Mouse (Mus musculus) hindbrain, embryonic 10.5 days (tissue): Measurements from ENCODE around the gene Ubr4. TPM values are rescaled to one million over a fixed set of nuclear protein-coding genes. Genes with fewer than 3 reads are reported as not detected.
"Not testable (repeated sequence)": the region's sequence is repeated elsewhere in the genome, so short reads cannot be mapped to it uniquely, and the experiment has no call there.

Experiments used
- DNase-seq: peaks from one replicate; pipeline ENCODE4 v3.0.0-alpha.2; 2017; ENCODE audit warnings: low spot score
- H3K27ac ChIP-seq: fragments of 300-500 bp; sonication (generic); 2 replicates; pipeline ENCODE4 v1.5.1; 2016; ENCODE audit warnings: mild to moderate bottlenecking, moderate library complexity
- H3K27me3 ChIP-seq: fragments of 300-500 bp; sonication (generic); 2 replicates; pipeline ENCODE4 v1.6.1; 2016; ENCODE audit warnings: mild to moderate bottlenecking; ENCODE audit not compliant: poor library complexity, insufficient read depth, severe bottlenecking
- H3K36me3 ChIP-seq: fragments of 300-500 bp; sonication (generic); 2 replicates; pipeline ENCODE4 v1.6.1; 2016; ENCODE audit warnings: mild to moderate bottlenecking, moderate library complexity
- H3K4me1 ChIP-seq: fragments of 300-500 bp; sonication (generic); replicated peaks from 2 replicates; pipeline ENCODE4 v1.6.1; 2016; ENCODE audit warnings: mild to moderate bottlenecking
- H3K4me3 ChIP-seq: fragments of 300-500 bp; sonication (generic); 2 replicates; pipeline ENCODE4 v1.5.1; 2016; ENCODE audit warnings: mild to moderate bottlenecking, moderate library complexity
- H3K9me3 ChIP-seq: fragments of 300-500 bp; sonication (generic); 2 replicates; pipeline ENCODE4 v1.6.1; 2016; ENCODE audit warnings: mild to moderate bottlenecking, moderate library complexity
- WGBS: fragments of 180-500 bp; shearing (Covaris S2); methylation state at CpG from one replicate; pipeline ENCODE4 v1.1.7; 2016; 5-methylcytosine and 5-hydroxymethylcytosine counted together
- polyA plus RNA-seq: library from polyadenylated mRNA; unstranded; fragments of >200 nt; fragmentation: Nextera tagmentation; extraction: Ambion mirVana; gene quantifications from 2 replicates; pipeline ENCODE4 v1.2.1, GENCODE M21; 2016

The Ubr4 gene
- polyA plus RNA-seq, 1 experiment from 2014 or later, result 64.3 TPM

- H3K27me3 ChIP-seq, result no peaks in the 10 kb centered on the region
- WGBS, result 92% methylated on average over 4 of the region's 4 CpGs
- no peak overlapping the region for H3K27ac ChIP-seq
- H3K9me3 ChIP-seq, result no peaks in the 10 kb centered on the region
- no peak overlapping the region for H3K4me3 ChIP-seq
- DNase-seq, result no peak
- H3K4me1 ChIP-seq, result no peaks in the 10 kb centered on the region
- peaks cover 98% of the 10 kb centered on the region for H3K36me3 ChIP-seq
Measured at GRCm38 (mm10) chr4:139373130-139373529, 20.7 kb downstream of the Ubr4 start.

- no peak overlapping the region for H3K27ac ChIP-seq
- H3K9me3 ChIP-seq, result no peaks in the 10 kb centered on the region
- H3K36me3 ChIP-seq, result peaks cover 95% of the 10 kb centered on the region
- no peak for DNase-seq
- H3K27me3 ChIP-seq, result no peaks in the 10 kb centered on the region
- no peak overlapping the region for H3K4me3 ChIP-seq
- no peaks in the 10 kb centered on the region for H3K4me1 ChIP-seq
- WGBS, result 93% methylated on average over 10 of the region's 10 CpGs
Measured at GRCm38 (mm10) chr4:139373531-139373930, 21.1 kb downstream of the Ubr4 start.

GRCm38 (mm10) chr4:139379719-139380118 is 27.3 kb downstream of the Ubr4 start:
- peaks cover 35% of the 10 kb centered on the region for H3K36me3 ChIP-seq
- H3K27ac ChIP-seq, result peak overlapping the region; percentile 87
- no peak for DNase-seq
- H3K9me3 ChIP-seq, result no peaks in the 10 kb centered on the region
- no peaks in the 10 kb centered on the region for H3K27me3 ChIP-seq
- peaks cover 28% of the 10 kb centered on the region for H3K4me1 ChIP-seq
- peak overlapping the region; percentile 83 for H3K4me3 ChIP-seq
- WGBS, result 14% methylated on average over 8 of the region's 8 CpGs

DNA sequence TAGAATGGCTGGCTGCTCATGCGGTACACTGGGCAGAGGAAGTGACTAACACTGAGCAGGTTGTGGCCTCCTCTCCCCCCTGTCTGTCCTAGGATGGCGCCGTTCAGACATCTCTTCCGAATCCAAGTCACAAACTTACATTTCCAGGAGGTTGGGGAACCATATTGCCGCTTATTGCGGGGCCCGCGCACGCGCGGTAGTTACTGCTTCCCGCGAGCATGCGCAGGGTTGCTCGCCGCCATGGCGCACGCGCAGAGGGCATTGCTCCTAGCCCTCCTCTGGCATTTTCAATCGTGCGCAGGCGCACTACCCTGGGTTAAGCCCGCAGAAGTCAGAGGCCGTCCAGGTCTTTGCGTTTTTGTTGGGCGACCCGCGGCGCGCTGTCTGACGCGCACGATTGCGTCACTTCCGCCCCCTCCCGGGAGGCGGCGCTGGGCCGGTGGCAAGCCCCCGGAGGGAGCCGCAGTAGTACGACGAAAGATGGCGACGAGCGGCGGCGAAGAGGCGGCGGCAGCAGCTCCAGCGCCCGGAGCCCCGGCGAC is 27.9 kb downstream of the Ubr4 start:
- peak; percentile 100 for DNase-seq
- peak overlapping the region; percentile 87 for H3K27ac ChIP-seq
- H3K4me3 ChIP-seq, result peak overlapping the region; percentile 83
- H3K4me1 ChIP-seq, result peaks cover 28% of the 10 kb centered on the region
- H3K36me3 ChIP-seq, result peaks cover 29% of the 10 kb centered on the region
- no peaks in the 10 kb centered on the region for H3K27me3 ChIP-seq
- no peaks in the 10 kb centered on the region for H3K9me3 ChIP-seq
- WGBS, result under 1% methylated on average over 54 of the region's 54 CpGs

DNA sequence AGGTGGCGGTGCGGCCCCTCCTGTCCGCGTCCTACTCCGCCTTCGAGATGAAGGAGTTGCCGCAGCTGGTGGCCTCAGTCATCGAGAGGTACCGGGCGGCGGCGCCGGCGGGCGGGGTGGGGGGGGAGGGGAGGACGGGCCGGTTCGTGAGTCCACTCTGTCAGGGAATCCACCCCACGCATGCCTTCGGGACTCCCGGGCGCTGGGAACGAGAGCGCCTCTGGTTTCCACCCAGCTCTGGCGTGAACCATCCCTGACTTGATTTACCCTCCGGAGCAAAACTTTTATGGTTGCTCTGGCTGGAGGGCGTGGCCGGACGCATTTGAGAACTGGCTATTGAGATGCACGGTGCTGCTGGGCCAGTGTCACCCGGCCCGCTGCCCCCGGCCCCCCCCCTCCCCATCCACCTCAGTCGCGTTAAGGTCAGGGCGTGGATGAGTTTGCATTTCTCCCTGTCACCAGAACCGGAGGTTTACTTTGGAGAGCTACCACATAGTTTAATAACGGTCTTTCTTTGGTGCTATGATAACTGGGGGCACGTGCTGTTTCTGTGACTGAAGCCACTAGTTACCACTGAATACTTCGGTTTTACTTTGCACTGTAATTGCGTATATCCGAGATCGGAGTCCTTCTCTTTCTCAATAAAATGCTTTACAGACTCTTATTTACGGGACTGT is 28.5 kb downstream of the Ubr4 start:
- Histone ChIP-seq H3K4me1 (peaks cover 28% of the 10 kb centered on the region), H3K27me3 (no peaks in the 10 kb centered on the region), H3K4me3 (peak overlapping the region; percentile 83), H3K27ac (peak overlapping the region; percentile 87), H3K36me3 (peaks cover 23% of the 10 kb centered on the region), H3K9me3 (no peaks in the 10 kb centered on the region)
- DNase-seq, result no peak
- 4% methylated on average over 44 of the region's 44 CpGs for WGBS

DNA sequence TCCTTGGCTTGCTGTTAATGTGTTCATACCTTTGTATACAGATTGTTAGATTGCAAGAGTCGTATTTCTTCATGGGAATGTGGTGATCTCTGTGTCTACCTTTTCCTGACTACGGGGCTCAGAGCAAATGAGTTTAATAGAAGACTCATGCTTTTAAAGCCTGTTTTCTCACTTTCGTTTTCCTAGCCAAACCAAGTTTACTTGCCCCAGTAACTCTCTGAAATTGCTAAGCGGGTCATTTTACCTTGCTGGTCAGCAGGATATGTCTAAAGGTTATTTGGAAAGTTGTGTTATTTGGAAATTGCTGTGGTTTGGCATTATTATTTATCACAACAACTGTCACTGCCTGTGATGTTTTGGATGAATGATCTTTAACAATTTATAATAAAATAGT is 29.0 kb downstream of the Ubr4 start:
- Histone ChIP-seq H3K27me3 (no peaks in the 10 kb centered on the region), H3K9me3 (no peaks in the 10 kb centered on the region), H3K4me3 (peak overlapping the region; percentile 83), H3K27ac (no peak overlapping the region), H3K4me1 (peaks cover 28% of the 10 kb centered on the region), H3K36me3 (peaks cover 18% of the 10 kb centered on the region)
- WGBS, result 61% methylated on average over 4 of the region's 4 CpGs
- DNase-seq, result no peak

- WGBS, result 90% methylated on average over 7 of the region's 7 CpGs
- no peaks in the 10 kb centered on the region for H3K27me3 ChIP-seq
- no peak overlapping the region for H3K27ac ChIP-seq
- peak overlapping the region; percentile 83 for H3K4me3 ChIP-seq
- no peaks in the 10 kb centered on the region for H3K9me3 ChIP-seq
- H3K36me3 ChIP-seq, result peaks cover 10% of the 10 kb centered on the region
- DNase-seq, result no peak
- H3K4me1 ChIP-seq, result peaks cover 28% of the 10 kb centered on the region
Measured at GRCm38 (mm10) chr4:139382231-139382630, 29.8 kb downstream of the Ubr4 start.

DNA sequence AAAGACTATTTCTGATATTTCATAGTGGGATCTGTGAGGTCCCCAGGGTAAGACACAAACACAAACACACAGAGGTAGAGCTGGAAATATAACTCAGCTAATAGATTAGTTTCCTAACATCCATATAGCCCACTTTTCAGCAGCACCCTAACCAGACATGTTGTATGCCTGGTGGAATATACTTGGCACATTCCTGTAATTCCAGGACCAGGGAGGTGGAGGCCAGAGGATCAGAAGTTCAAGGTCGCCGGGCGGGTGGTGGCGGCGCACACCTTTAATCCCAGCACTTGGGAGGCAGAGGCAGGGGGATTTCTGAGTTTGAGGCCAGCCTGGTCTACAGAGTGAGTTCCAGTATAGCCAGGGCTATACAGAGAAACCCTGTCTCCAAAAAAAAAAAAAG is 33.4 kb downstream of the Ubr4 start:
- not testable (repeated sequence) for H3K27me3 ChIP-seq, H3K9me3 ChIP-seq, H3K27ac ChIP-seq, H3K4me3 ChIP-seq, DNase-seq
- peaks cover 23% of the 10 kb centered on the region for H3K4me1 ChIP-seq
- H3K36me3 ChIP-seq, result peaks cover 33% of the 10 kb centered on the region
- 90% methylated on average over 5 of the region's 5 CpGs for WGBS

GRCm38 (mm10) chr4:139386869-139387319 is 34.5 kb downstream of the Ubr4 start:
- DNase-seq, result no peak
- H3K4me3 ChIP-seq, result no peak overlapping the region
- no peak overlapping the region for H3K27ac ChIP-seq
- peaks cover 14% of the 10 kb centered on the region for H3K4me1 ChIP-seq
- WGBS, result 80% methylated on average over 6 of the region's 6 CpGs
- H3K36me3 ChIP-seq, result peaks cover 44% of the 10 kb centered on the region
- H3K27me3 ChIP-seq, result no peaks in the 10 kb centered on the region
- no peaks in the 10 kb centered on the region for H3K9me3 ChIP-seq

DNA sequence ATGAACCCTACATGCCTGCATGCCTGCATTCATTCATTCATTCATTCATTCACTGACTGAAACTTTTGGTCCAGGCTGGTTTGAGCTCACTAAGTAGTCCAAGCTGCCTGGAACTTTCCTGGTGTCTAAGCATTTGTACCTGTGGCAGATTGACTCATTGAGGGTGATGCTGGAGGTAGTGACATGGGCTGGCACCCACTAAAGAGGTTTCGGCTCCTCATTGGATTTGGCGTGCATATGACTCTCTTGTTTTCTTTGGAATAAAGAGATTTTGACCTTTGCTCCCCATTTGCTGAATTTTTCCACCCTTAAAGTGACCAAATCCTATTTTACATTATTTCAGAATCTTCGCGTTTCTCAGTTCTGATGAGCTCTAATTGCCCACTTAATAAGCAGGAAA is 37.1 kb downstream of the Ubr4 start:
- H3K4me3 ChIP-seq, result no peak overlapping the region
- H3K27me3 ChIP-seq, result no peaks in the 10 kb centered on the region
- no peak overlapping the region for H3K27ac ChIP-seq
- DNase-seq, result no peak
- no peaks in the 10 kb centered on the region for H3K4me1 ChIP-seq
- 90% methylated on average over 4 of the region's 4 CpGs for WGBS
- peaks cover 69% of the 10 kb centered on the region for H3K36me3 ChIP-seq
- H3K9me3 ChIP-seq, result no peaks in the 10 kb centered on the region

- Histone ChIP-seq H3K4me1 (no peaks in the 10 kb centered on the region), H3K27me3 (no peaks in the 10 kb centered on the region), H3K4me3 (no peak overlapping the region), H3K9me3 (no peaks in the 10 kb centered on the region), H3K27ac (no peak overlapping the region), H3K36me3 (peaks cover 99% of the 10 kb centered on the region)
- no peak for DNase-seq
- 91% methylated on average over 2 of the region's 2 CpGs for WGBS
Measured at GRCm38 (mm10) chr4:139395431-139395830, 43.0 kb downstream of the Ubr4 start.

- Histone ChIP-seq H3K4me1 (no peaks in the 10 kb centered on the region), H3K36me3 (peaks cover 100% of the 10 kb centered on the region), H3K27ac (no peak overlapping the region), H3K4me3 (no peak overlapping the region), H3K27me3 (no peaks in the 10 kb centered on the region), H3K9me3 (no peaks in the 10 kb centered on the region)
- WGBS, result 72% methylated on average over 5 of the region's 5 CpGs
- DNase-seq, result no peak
Measured at GRCm38 (mm10) chr4:139400487-139400886, 48.1 kb downstream of the Ubr4 start.

- Histone ChIP-seq H3K9me3 (no peaks in the 10 kb centered on the region), H3K4me1 (no peaks in the 10 kb centered on the region), H3K27ac (no peak overlapping the region), H3K36me3 (peaks cover 100% of the 10 kb centered on the region), H3K27me3 (no peaks in the 10 kb centered on the region), H3K4me3 (no peak overlapping the region)
- DNase-seq, result no peak
- WGBS, result 88% methylated on average over 14 of the region's 14 CpGs
Measured at GRCm38 (mm10) chr4:139403214-139403613, 50.8 kb downstream of the Ubr4 start.
